Mouse (Mus musculus): ENCODE results near the gene Ercc5. TPM values are rescaled to one million over a fixed set of nuclear protein-coding genes. Genes with fewer than 3 reads are reported as not detected.

Ercc5 gene
- polyA plus RNA-seq (2012; ENCODE audit: insufficient read depth, insufficient read length, missing spikeins) = 8.8 and 9.8 TPM in 2 replicates

DNA sequence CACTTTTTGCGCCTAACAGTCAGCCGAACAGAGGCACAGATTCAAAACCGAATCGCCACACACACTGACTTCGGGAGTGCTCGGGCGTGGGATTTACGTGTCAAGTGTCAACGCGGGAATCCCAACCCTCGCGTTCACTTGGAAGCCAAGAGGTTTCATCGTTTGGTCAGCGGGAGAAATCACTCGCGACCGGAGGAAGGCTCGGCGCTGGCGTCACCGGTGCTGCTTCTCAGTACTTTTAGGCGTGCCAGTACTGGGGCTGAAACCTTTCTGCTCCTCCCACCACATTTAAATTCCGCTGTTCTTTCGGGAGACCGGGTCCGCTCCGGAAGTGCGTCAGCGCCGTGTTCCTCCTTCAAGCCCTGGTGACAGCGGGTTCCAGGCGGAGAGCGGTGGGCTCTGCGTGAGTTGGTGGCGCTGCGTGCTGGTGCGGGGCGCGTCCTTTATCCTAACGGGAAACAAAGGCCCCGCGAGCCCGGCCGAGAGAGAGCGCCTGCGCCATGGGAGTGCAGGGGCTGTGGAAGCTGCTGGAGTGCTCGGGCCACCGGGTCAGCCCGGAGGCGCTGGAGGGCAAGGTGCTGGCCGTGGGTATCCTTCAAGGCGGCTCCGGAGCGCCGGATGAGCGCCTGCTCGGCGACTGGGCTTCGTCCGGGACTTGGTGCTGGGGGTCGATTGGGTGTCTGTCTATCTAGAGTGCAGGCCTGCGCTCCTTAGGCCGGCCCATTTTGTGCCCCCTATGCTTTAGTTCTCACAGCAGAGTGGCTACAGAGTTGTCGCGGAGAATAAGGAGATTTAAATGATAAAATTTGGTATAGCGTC, at the start of gene Ercc5:
Ercc5 (plus strand) TSS at position 182 of the 819 bp plus-strand sequence.
- Histone ChIP-seq H3K4me3 (ENCODE audit: insufficient read depth, low read depth, low read length) (peak within 1 kb of the TSS; percentile 82), H3K27ac (replicated peaks; ENCODE audit: low read depth, low read length) (peak within 1 kb of the TSS; percentile 75), H3K4me1 (ENCODE audit: control insufficient read depth, insufficient read depth, insufficient read length, low read length) (no peaks in the 10 kb centered on the region)

DNA sequence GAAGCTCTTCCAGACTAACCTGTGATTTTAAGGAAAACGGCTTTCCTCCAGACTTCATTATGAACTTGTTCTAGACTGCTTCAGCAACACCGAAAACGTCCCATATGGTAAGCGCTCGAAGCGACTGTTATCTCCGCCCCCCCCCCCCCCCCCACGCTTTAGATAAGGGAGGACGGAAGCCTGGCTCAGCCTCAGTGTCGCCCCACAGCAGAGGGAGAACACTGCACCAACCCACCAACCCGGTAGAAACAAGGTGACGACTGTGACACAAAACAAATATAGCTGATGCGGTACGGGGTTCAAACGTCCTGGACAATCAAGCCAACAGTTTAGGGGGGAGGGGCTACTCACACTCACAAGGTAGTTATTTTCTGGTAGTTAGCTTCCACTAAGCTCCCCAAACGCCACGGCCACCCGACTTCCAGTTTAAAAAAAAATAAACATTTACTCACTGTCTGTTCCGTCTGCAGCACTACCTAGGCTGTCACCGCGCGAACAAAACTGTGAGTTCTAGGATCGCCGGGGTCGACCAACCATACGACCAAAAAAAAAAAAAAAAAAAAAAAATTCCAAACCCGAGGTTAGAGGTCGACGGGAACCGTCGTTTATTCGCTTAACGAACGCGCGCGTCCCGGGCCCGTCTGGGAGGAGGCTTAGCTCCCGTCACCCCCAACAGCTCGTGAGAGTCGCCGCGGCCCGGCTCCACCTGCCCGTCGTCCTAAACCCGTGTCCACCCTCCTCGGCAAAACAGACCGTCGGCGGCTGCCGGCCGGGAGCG, 45.9 kb upstream of the Ercc5 start:
- H3K4me3 ChIP-seq (ENCODE audit: insufficient read depth, low read depth, low read length) = peak overlapping the region; percentile 90
- H3K4me1 ChIP-seq (ENCODE audit: control insufficient read depth, insufficient read depth, insufficient read length, low read length) = no peaks in the 10 kb centered on the region; the same call in 1 of the 2 replicates
- peak overlapping the region; percentile 28; the same call in 1 of the 2 replicates for H3K27ac ChIP-seq (replicated peaks; ENCODE audit: low read depth, low read length)

DNA sequence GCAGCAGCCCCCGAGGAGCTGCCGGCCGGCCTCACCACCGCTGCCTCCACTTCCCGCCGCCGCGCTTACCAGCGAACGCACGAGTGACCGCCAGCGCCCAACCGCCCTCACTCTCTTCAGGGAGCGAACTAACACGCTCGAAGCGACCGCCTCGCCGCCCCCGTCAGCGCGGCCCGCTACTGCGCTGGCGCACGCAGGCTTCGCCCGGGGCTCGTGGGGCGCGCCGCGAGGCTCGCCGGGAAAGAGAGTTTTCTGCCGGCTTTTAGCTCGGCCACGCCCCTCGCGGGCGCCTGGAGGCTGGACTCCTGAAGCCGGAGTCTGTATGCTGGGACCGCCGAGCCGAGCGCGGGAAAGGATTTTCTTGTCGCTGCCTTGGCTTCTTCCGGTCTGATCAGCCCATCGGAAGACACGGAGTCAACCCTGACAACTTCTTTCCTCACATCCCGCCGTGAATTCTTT, 45.3 kb upstream of the Ercc5 start, which contains the start of gene Tex30:
Tex30 (minus strand) TSS at position 183 of the 459 bp plus-strand sequence.
- peak within 1 kb of the TSS; percentile 90 for H3K4me3 ChIP-seq (ENCODE audit: insufficient read depth, low read depth, low read length)
- peak within 1 kb of the TSS; percentile 28; the same call in 1 of the 2 replicates for H3K27ac ChIP-seq (replicated peaks; ENCODE audit: low read depth, low read length)
- H3K4me1 ChIP-seq (ENCODE audit: control insufficient read depth, insufficient read depth, insufficient read length, low read length) = no peaks in the 10 kb centered on the region; the same call in 1 of the 2 replicates

DNA sequence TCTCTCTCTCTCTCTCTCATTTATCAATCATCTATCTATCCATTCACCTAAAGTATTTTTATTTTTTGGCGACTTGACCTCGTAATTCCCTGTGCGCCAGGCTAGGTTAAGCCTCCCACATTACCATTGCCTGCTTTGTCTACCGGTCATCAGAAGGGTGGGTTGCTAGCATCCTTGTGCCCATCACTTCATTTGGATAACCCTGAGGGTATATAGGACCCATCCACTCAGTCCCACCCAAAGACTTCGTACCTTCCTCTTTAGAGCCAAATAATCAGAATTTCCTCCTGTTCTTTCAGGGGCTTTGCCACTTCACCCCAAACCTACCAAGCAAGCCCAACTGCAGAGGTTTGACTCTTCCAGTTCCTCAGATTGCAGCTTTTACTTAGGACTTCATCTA, 44.6 kb upstream of the Ercc5 start:
- H3K4me3 ChIP-seq (ENCODE audit: insufficient read depth, low read depth, low read length) = no peak overlapping the region; the same call in 1 of the 2 replicates
- H3K27ac ChIP-seq (replicated peaks; ENCODE audit: low read depth, low read length) = no peak overlapping the region
- no peaks in the 10 kb centered on the region; the same call in 1 of the 2 replicates for H3K4me1 ChIP-seq (ENCODE audit: control insufficient read depth, insufficient read depth, insufficient read length, low read length)

DNA sequence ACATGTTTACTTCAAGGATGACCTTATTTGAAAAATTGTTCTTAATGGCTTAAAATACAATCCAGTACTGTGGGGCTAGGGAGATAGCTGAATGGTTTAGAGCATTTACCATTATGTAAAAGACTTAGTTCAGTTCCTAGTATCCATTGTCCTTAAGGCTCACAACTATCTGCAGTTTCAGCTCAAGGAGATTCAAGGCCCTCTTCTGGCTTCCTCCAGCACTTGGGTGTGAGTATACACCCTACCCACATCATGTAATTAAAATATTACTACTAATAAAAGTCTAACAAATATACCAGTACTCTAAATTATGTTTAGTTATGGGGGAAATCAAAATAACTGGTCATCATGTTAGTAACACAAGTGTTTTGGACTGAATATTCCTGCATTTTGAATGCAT, 30.0 kb upstream of the Ercc5 start:
- no peak overlapping the region for H3K4me3 ChIP-seq (ENCODE audit: insufficient read depth, low read depth, low read length)
- no peak overlapping the region for H3K27ac ChIP-seq (replicated peaks; ENCODE audit: low read depth, low read length)
- peaks cover 2% of the 10 kb centered on the region; the same call in 1 of the 2 replicates for H3K4me1 ChIP-seq (ENCODE audit: control insufficient read depth, insufficient read depth, insufficient read length, low read length)

DNA sequence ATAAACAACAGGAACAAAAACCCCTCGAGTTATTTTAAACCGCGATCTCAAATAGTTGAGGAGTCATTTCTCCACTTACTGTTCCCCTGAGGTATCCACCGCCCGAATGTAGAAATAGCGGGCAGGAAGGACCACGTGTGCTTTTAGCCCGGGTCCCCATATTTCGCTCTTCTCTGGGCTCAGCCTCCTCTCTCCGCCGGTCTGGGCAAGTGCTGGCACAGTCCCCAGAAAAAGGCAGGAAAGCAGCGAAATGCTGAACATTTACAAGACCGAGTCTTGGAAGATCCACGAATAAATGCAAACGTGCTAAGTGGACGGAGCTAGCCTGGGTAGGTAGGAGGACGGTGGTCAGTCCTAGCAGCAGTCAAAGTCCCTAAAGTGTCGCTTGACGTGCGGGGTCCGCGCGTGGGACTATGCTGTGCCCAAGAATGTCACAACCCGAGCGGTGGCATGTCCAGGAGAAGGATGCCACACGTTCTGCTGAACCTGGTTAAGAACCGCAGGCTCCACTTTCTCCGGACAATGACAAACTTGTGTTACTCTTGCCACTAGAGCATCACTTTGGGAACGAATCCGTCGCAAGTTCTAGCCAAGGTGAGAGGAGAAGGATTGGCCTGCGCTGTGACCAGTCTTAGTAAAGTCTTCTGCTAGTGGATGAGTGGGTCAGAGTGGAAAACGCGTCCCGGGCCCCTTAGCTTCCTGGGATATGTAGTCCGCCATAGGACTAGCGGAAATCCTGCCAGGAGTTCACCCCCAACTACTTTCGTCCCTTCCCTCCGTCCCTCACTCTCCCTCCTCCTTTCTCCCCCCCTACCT, 29.1 kb upstream of the Ercc5 start, which contains the start of the genes Kdelc1 and Bivm:
Kdelc1 (minus strand) TSS at position 570 of the 816 bp plus-strand sequence.
Bivm (plus strand) TSS at position 719 of the 816 bp plus-strand sequence.
- peak within 1 kb of the TSS; percentile 93 for H3K4me3 ChIP-seq (ENCODE audit: insufficient read depth, low read depth, low read length)
- H3K4me1 ChIP-seq (ENCODE audit: control insufficient read depth, insufficient read depth, insufficient read length, low read length) = peaks cover 2% of the 10 kb centered on the region; the same call in 1 of the 2 replicates
- peak within 1 kb of the TSS; percentile 85 for H3K27ac ChIP-seq (replicated peaks; ENCODE audit: low read depth, low read length)

DNA sequence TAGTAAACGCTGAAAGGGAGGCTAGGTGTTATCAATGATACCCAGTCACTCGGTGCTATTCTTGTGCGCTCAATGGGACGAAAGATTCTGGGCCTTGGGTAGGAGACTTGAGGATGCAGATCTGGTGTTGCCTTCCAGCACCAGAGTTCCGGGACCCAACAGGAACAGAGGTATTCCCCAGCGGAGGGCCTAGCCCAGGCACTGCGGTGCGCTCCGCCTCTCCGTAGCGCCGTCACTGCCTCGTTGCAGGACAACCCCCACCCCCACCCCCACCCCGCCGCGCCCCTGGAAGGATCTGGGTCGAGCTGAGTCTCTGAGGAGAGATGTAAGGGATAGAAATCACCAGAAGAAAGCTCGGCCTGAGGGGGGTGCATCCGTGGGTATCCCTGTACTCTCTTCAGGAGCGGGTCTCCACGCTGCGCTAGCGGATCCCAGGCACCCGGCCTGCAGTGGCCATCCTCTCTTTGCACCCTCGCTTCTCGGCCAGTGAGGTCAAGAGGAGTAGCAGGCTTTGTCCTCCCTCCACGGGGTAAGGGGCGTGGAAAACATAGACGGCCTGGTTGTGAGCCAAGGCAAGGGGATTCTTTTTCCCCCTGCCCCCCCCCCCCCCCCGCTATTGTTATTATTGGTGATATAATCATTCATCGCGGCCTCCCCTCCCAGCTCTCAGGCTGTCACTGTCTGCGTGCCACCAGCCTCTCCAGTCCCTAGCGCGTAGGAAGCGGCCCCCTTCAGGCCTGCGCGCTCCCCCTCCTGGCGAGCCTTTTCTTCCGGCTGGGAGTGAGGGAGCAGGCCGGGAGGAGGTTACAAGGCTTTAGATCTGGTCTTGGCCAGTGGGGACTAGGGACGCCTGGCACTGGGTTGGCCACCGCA, 28.1 kb upstream of the Ercc5 start:
- Histone ChIP-seq H3K4me1 (ENCODE audit: control insufficient read depth, insufficient read depth, insufficient read length, low read length) (peaks cover 2% of the 10 kb centered on the region; the same call in 1 of the 2 replicates), H3K4me3 (ENCODE audit: insufficient read depth, low read depth, low read length) (peak overlapping the region; percentile 93)

DNA sequence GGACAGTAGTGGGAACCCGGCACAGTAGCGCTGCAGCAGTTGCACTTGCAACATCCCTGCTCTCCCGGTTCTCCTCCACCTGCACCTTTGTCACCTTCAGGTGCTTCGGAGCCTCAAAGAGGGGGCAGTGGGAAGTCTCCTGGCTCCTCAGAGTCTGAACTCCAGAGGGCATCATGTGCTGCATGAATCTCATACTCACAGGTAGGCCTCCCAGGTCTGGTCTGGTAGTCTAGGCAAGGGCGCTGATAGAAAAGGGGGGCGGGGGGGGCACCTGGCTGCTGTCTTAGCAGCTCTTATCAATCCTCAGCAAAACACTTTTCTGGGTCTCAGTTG, 27.5 kb upstream of the Ercc5 start:
- Histone ChIP-seq H3K4me1 (ENCODE audit: control insufficient read depth, insufficient read depth, insufficient read length, low read length) (peaks cover 2% of the 10 kb centered on the region; the same call in 1 of the 2 replicates), H3K4me3 (ENCODE audit: insufficient read depth, low read depth, low read length) (peak overlapping the region; percentile 93), H3K27ac (replicated peaks; ENCODE audit: low read depth, low read length) (0 out of 2 replicates have a peak overlapping the region, but pooled peaks have one; percentile 33)

More for the DNA sequence above, 28.1 kb upstream of the Ercc5 start:
- peak overlapping the region; percentile 85 for H3K27ac ChIP-seq (replicated peaks; ENCODE audit: low read depth, low read length)

DNA sequence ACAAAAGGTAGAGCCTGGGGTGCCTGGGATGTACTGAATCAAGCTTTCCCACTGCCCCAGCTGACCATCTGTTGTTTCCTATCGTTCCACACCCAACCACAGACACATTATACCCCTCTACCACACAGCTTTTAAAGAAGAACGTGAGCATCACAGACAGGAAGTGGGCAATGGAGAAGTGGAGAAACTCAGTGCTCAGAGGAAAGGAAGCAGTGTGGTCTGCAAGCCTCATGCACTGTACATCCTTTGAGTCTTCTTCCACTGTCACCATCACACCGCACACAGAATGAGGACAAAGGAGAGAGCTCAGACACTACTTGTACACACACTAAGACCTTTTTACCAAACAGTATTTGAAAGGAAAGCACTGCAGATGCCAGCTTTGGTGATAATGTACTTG, 25.3 kb upstream of the Ercc5 start:
- Histone ChIP-seq H3K4me1 (ENCODE audit: control insufficient read depth, insufficient read depth, insufficient read length, low read length) (peaks cover 2% of the 10 kb centered on the region; the same call in 1 of the 2 replicates), H3K4me3 (ENCODE audit: insufficient read depth, low read depth, low read length) (no peak overlapping the region), H3K27ac (replicated peaks; ENCODE audit: low read depth, low read length) (no peak overlapping the region)

DNA sequence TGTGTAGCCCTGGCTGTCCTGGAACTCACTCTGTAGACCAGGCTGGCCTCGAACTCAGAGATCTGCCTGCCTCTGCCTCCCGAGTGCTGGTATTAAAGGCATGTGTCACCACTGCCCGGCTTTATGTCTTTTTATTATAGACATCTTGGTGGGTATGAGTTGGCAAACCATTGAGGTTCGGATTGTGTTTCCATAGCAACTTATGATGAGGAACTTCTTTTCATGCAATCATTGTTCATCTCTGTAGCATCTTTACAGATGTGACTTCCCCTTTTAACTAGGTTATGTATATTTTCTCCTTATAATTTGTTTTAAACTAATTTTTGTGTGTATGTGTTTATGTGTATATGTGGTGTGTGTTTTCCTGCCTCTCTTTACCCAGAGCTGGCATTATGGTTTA, 22.0 kb upstream of the Ercc5 start:
- no peak overlapping the region for H3K4me3 ChIP-seq (ENCODE audit: insufficient read depth, low read depth, low read length)
- no peak overlapping the region for H3K27ac ChIP-seq (replicated peaks; ENCODE audit: low read depth, low read length)
- H3K4me1 ChIP-seq (ENCODE audit: control insufficient read depth, insufficient read depth, insufficient read length, low read length) = no peaks in the 10 kb centered on the region

DNA sequence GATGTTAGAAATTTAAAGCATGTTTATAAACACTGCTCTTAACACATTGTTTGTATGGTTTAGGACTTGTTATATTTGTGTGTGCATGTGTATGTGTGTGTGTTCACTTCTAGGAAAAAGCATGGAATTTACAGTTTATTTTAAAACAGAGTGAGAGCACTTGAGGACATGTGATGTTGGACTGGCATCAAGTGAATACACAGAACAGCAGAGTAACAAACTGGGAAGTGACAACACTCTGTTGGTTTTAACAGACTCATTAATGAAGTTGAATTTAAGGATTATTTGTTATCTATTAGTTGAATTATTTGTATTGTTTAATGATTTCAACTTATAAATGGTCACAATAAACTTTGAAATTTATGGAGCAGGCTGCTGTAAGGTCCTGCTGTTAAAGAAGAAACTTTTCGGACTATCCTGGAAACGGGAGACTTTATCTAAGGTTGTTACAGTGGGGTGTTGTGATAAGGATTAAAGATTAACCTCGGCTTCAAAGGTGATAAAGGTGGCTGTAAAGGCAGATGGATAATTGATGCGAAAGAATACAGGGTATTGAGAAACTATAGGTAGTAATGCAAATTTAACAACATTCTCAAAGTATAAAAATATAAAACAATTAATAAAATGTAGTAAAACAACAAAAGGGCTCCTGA, 17.5 kb upstream of the Ercc5 start:
- H3K27ac ChIP-seq (replicated peaks; ENCODE audit: low read depth, low read length) = no peak overlapping the region
- H3K4me1 ChIP-seq (ENCODE audit: control insufficient read depth, insufficient read depth, insufficient read length, low read length) = no peaks in the 10 kb centered on the region
- H3K4me3 ChIP-seq (ENCODE audit: insufficient read depth, low read depth, low read length) = no peak overlapping the region

DNA sequence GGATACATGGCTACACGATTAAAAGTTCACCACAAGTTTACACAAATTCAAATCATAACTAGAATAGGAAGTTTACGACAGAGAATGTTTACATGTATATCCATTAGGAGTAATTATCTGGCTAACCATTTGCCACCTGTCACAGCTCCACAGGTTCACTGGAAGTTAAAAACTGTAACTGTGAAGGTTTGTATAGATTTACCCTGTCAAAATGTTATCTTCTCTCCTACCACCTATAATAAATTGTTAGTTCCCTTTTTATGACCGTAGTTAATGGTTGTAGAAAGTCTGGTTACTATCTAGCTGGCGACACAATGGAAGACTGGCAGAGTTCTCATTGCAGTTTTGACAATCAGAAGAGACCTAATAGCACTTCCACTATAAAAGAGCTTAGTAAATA, 7.3 kb upstream of the Ercc5 start:
- Histone ChIP-seq H3K4me3 (ENCODE audit: insufficient read depth, low read depth, low read length) (no peak overlapping the region), H3K27ac (replicated peaks; ENCODE audit: low read depth, low read length) (no peak overlapping the region), H3K4me1 (ENCODE audit: control insufficient read depth, insufficient read depth, insufficient read length, low read length) (no peaks in the 10 kb centered on the region)

DNA sequence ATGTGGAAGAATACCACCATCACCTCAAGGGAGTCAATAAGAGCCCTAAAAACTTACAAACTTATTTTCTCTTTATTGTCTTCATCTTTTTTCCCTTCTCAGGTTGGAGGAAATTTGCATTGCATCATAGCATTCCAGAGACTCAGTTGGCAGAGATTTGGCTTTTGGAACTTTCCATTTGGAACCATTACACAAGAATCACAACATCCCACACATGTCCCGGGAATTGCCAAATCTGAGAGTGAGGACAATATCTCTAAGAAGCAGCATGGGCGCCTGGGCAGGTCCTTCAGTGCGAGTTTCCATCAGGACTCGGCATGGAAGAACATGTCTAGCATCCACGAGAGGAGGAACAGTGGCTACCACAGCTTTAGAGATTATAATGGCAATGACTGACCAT, 4.8 kb upstream of the Ercc5 start:
- Histone ChIP-seq H3K4me3 (ENCODE audit: insufficient read depth, low read depth, low read length) (no peak overlapping the region), H3K4me1 (ENCODE audit: control insufficient read depth, insufficient read depth, insufficient read length, low read length) (no peaks in the 10 kb centered on the region), H3K27ac (replicated peaks; ENCODE audit: low read depth, low read length) (no peak overlapping the region)
